Mouse (Mus musculus) heart, postnatal 0 days (tissue): ENCODE measurements around the gene Olfr523. TPM values are rescaled to one million over a fixed set of nuclear protein-coding genes. Genes with fewer than 3 reads are reported as not detected.

Experiments used
- ATAC-seq: fragments of 200-750 bp; cut with Nextera tagmentation; 2 replicates; pipeline ENCODE4 v1.8.0; 2017; ENCODE audit warnings: low read depth, moderate number of reproducible peaks, moderate library complexity; ENCODE audit not compliant: insufficient read depth
- DNase-seq: peaks from one replicate; pipeline ENCODE4 v3.0.0-alpha.2; 2016; ENCODE audit warnings: low spot score
- H3K27ac ChIP-seq: fragments of 300-500 bp; sonication (generic); 2 replicates; pipeline ENCODE4 v1.5.1; 2014; ENCODE audit warnings: low read depth, mild to moderate bottlenecking
- H3K27me3 ChIP-seq: fragments of 300-500 bp; sonication (generic); 2 replicates; pipeline ENCODE4 v1.6.1; 2014; ENCODE audit warnings: low read length, mixed read lengths; ENCODE audit not compliant: control insufficient read depth, insufficient read depth
- H3K36me3 ChIP-seq: fragments of 300-500 bp; sonication (generic); replicated peaks from 2 replicates; pipeline ENCODE4 v1.6.1; 2014; ENCODE audit warnings: low read length, mixed read lengths; ENCODE audit not compliant: control insufficient read depth, insufficient read depth
- H3K4me1 ChIP-seq: fragments of 300-500 bp; sonication (generic); 2 replicates; pipeline ENCODE4 v1.6.1; 2014; ENCODE audit warnings: antibody characterized with exemption; ENCODE audit not compliant: control insufficient read depth, insufficient read depth
- H3K4me2 ChIP-seq: fragments of 300-500 bp; sonication (generic); 2 replicates; pipeline ENCODE4 v1.6.1; 2014; ENCODE audit warnings: low read depth, mild to moderate bottlenecking, low read length, moderate library complexity
- H3K4me3 ChIP-seq: fragments of 300-500 bp; sonication (generic); 2 replicates; pipeline ENCODE4 v1.5.1; 2014; ENCODE audit warnings: low read depth, low read length
- H3K9ac ChIP-seq: fragments of 300-500 bp; sonication (generic); replicated peaks from 2 replicates; pipeline ENCODE4 v1.6.1; 2014; ENCODE audit warnings: low read depth, low read length, mixed read lengths
- H3K9me3 ChIP-seq: fragments of 300-500 bp; sonication (generic); replicated peaks from 2 replicates; pipeline ENCODE4 v1.6.1; 2016; ENCODE audit warnings: low read length; ENCODE audit not compliant: control insufficient read depth
- CTCF ChIP-seq: IDR thresholded peaks from 2 replicates; pipeline ENCODE4 v1.5.1; 2016; ENCODE audit warnings: antibody characterized with exemption, control low read depth, low read depth
- EP300 ChIP-seq: IDR thresholded peaks from 2 replicates; pipeline ENCODE4 v1.6.1; 2016; ENCODE audit warnings: antibody characterized with exemption, low read depth
- WGBS: fragments of 180-500 bp; shearing (Covaris S2); extraction: QIAGEN DNeasy Blood & Tissue Kit; methylation state at CpG from one replicate; pipeline ENCODE4 v1.1.7; 2014; 5-methylcytosine and 5-hydroxymethylcytosine counted together
- polyA plus RNA-seq: library from polyadenylated mRNA; unstranded; fragments of >200 nt; fragmentation: Nextera tagmentation; extraction: Ambion mirVana; gene quantifications from 2 replicates; pipeline ENCODE4 v1.2.1, GENCODE M21; 2015
- total RNA-seq: library from RNA; depleted of rRNA; stranded (reverse); fragments of >200 nt; gene quantifications from 2 replicates; pipeline ENCODE4 v1.2.3, GENCODE M21; 2014; ENCODE audit warnings: low replicate concordance

Olfr523 gene
- total and polyA plus RNA-seq, 2 experiments from 2014 or later: not detected

- H3K27me3 ChIP-seq: no peaks in the 10 kb centered on the region
- H3K9me3 ChIP-seq: no peaks in the 10 kb centered on the region
- no peak within 1 kb of the TSS for H3K4me2 ChIP-seq
- H3K4me1 ChIP-seq: no peaks in the 10 kb centered on the region
- DNase-seq: no peak
- no peaks in the 10 kb centered on the region for H3K36me3 ChIP-seq
- H3K9ac ChIP-seq: no peak within 1 kb of the TSS
- ATAC-seq: no peak
- TF ChIP-seq CTCF: no peak
- no peak for TF ChIP-seq EP300
- no peak within 1 kb of the TSS for H3K4me3 ChIP-seq
- no peak within 1 kb of the TSS for H3K27ac ChIP-seq
These were observed 32.8 kb downstream of the Olfr523 start, which contains the start of gene Olfr524 for GRCm38 (mm10) chr7:140205864-140206263. TSS of gene Olfr524 (minus strand) at chr7:140205964.

GRCm38 (mm10) chr7:140206904-140207303, 33.9 kb downstream of the Olfr523 start:
- Histone ChIP-seq H3K4me3 (no peak overlapping the region), H3K27ac (no peak overlapping the region), H3K27me3 (no peaks in the 10 kb centered on the region), H3K9ac (no peak overlapping the region), H3K4me1 (no peaks in the 10 kb centered on the region), H3K4me2 (no peak overlapping the region), H3K36me3 (no peaks in the 10 kb centered on the region), H3K9me3 (no peaks in the 10 kb centered on the region)
- no peak for TF ChIP-seq CTCF
- no peak for DNase-seq
- no peak for ATAC-seq
- 64% methylated on average over 3 of the region's 3 CpGs for WGBS

- no peaks in the 10 kb centered on the region for H3K27me3 ChIP-seq
- no peak overlapping the region for H3K27ac ChIP-seq
- no peaks in the 10 kb centered on the region for H3K9me3 ChIP-seq
- H3K36me3 ChIP-seq: no peaks in the 10 kb centered on the region
- H3K4me1 ChIP-seq: no peaks in the 10 kb centered on the region
- WGBS: 56% methylated on average over 8 of the region's 8 CpGs
- no peak overlapping the region for H3K9ac ChIP-seq
- H3K4me3 ChIP-seq: no peak overlapping the region
- H3K4me2 ChIP-seq: no peak overlapping the region
- TF ChIP-seq EP300 (no peak), CTCF (no peak)
- ATAC-seq: no peak
- no peak for DNase-seq
These were observed 35.1 kb downstream of the Olfr523 start for GRCm38 (mm10) chr7:140208153-140208552.

GRCm38 (mm10) chr7:140208677-140209076, 35.7 kb downstream of the Olfr523 start:
- Histone ChIP-seq H3K4me2 (no peak overlapping the region), H3K36me3 (no peaks in the 10 kb centered on the region), H3K4me3 (no peak overlapping the region), H3K9ac (no peak overlapping the region), H3K27me3 (no peaks in the 10 kb centered on the region), H3K4me1 (no peaks in the 10 kb centered on the region), H3K9me3 (no peaks in the 10 kb centered on the region), H3K27ac (no peak overlapping the region)
- no peak for ATAC-seq
- DNase-seq: no peak
- TF ChIP-seq CTCF (no peak), EP300 (no peak)
- WGBS: 62% methylated on average over 3 of the region's 3 CpGs

GRCm38 (mm10) chr7:140213841-140214240, 40.8 kb downstream of the Olfr523 start:
- 67% methylated on average over 5 of the region's 5 CpGs for WGBS
- DNase-seq (no peak), ATAC-seq (no peak)

GRCm38 (mm10) chr7:140217967-140218366, 45.0 kb downstream of the Olfr523 start, which contains the start of gene Cd163l1:
TSS of gene Cd163l1 (plus strand) at chr7:140218267.
- no peaks in the 10 kb centered on the region for H3K9me3 ChIP-seq
- no peak within 1 kb of the TSS for H3K9ac ChIP-seq
- H3K4me2 ChIP-seq: no peak within 1 kb of the TSS
- DNase-seq (no peak), ATAC-seq (no peak)
- H3K27me3 ChIP-seq: no peaks in the 10 kb centered on the region
- H3K36me3 ChIP-seq: no peaks in the 10 kb centered on the region
- H3K4me3 ChIP-seq: no peak within 1 kb of the TSS
- TF ChIP-seq EP300 (no peak), CTCF (no peak)
- H3K4me1 ChIP-seq: no peaks in the 10 kb centered on the region
- WGBS: 81% methylated on average over 2 of the region's 2 CpGs
- H3K27ac ChIP-seq: no peak within 1 kb of the TSS

More at GRCm38 (mm10) chr7:140213841-140214240, 40.8 kb downstream of the Olfr523 start:
- no peak overlapping the region for H3K4me3 ChIP-seq
- no peaks in the 10 kb centered on the region for H3K36me3 ChIP-seq
- no peaks in the 10 kb centered on the region for H3K9me3 ChIP-seq
- H3K27me3 ChIP-seq: no peaks in the 10 kb centered on the region
- no peak overlapping the region for H3K9ac ChIP-seq
- no peak overlapping the region for H3K27ac ChIP-seq
- no peak overlapping the region for H3K4me2 ChIP-seq
- TF ChIP-seq EP300: no peak
- TF ChIP-seq CTCF: no peak
- H3K4me1 ChIP-seq: no peaks in the 10 kb centered on the region
